Mouse (Mus musculus) heart, embryonic 10.5 days (tissue): ENCODE measurements at regions not wholly inside any gene's neighbourhood (a gene's known extent, or its start where the extent isn't known, plus 50 kb on each side); places are given as distances from the start of the nearest gene placed in this dataset.

ENCODE experiments used
- DNase-seq: peaks from one replicate; pipeline ENCODE4 v3.0.0-alpha.2; 2017; ENCODE audit warnings: low spot score
- H3K27ac ChIP-seq: fragments of 300-500 bp; sonication (generic); 2 replicates; pipeline ENCODE4 v1.5.1; 2016; ENCODE audit warnings: mild to moderate bottlenecking
- H3K27me3 ChIP-seq: fragments of 300-500 bp; sonication (generic); 2 replicates; pipeline ENCODE4 v1.6.1; 2016; ENCODE audit warnings: mild to moderate bottlenecking; ENCODE audit not compliant: poor library complexity, insufficient read depth, severe bottlenecking
- H3K36me3 ChIP-seq: fragments of 300-500 bp; sonication (generic); 2 replicates; pipeline ENCODE4 v1.6.1; 2016; ENCODE audit warnings: mild to moderate bottlenecking, moderate library complexity
- H3K4me1 ChIP-seq: fragments of 300-500 bp; sonication (generic); 2 replicates; pipeline ENCODE4 v1.6.1; 2016; ENCODE audit warnings: mild to moderate bottlenecking
- H3K4me3 ChIP-seq: fragments of 300-500 bp; sonication (generic); 2 replicates; pipeline ENCODE4 v1.5.1; 2016; ENCODE audit warnings: mild to moderate bottlenecking, moderate library complexity
- H3K9me3 ChIP-seq: fragments of 300-500 bp; sonication (generic); 2 replicates; pipeline ENCODE4 v1.6.1; 2016; ENCODE audit warnings: mild to moderate bottlenecking, moderate library complexity
- WGBS: fragments of 180-500 bp; shearing (Covaris S2); methylation state at CpG from one replicate; pipeline ENCODE4 v1.1.7; 2016; 5-methylcytosine and 5-hydroxymethylcytosine counted together

GRCm38 (mm10) chr1:126982805-126983204 is 152.2 kb upstream of the Nckap5 start:
- Histone ChIP-seq H3K9me3 (no peaks in the 10 kb centered on the region), H3K4me1 (no peaks in the 10 kb centered on the region), H3K36me3 (no peaks in the 10 kb centered on the region), H3K27ac (no peak overlapping the region), H3K27me3 (no peaks in the 10 kb centered on the region), H3K4me3 (no peak overlapping the region)
- peak; percentile 35 for DNase-seq
- 88% methylated on average over 5 of the region's 5 CpGs for WGBS

GRCm38 (mm10) chr1:126980311-126980710 is 149.7 kb upstream of the Nckap5 start:
- H3K27me3 ChIP-seq, result no peaks in the 10 kb centered on the region
- no peaks in the 10 kb centered on the region for H3K36me3 ChIP-seq
- H3K27ac ChIP-seq, result no peak overlapping the region
- H3K4me3 ChIP-seq, result no peak overlapping the region
- peak; percentile 50 for DNase-seq
- 86% methylated on average over 14 of the region's 14 CpGs for WGBS
- H3K9me3 ChIP-seq, result no peaks in the 10 kb centered on the region
- no peaks in the 10 kb centered on the region for H3K4me1 ChIP-seq

- Histone ChIP-seq H3K9me3 (no peaks in the 10 kb centered on the region), H3K27ac (no peak overlapping the region), H3K4me3 (no peak overlapping the region), H3K4me1 (no peaks in the 10 kb centered on the region), H3K27me3 (no peaks in the 10 kb centered on the region), H3K36me3 (no peaks in the 10 kb centered on the region)
- 86% methylated on average over 1 of the region's 1 CpGs for WGBS
- DNase-seq, result no peak
Observed at GRCm38 (mm10) chr1:126973871-126974270, 143.3 kb upstream of the Nckap5 start.

GRCm38 (mm10) chr1:126971777-126972421 is 141.3 kb upstream of the Nckap5 start:
- no peak overlapping the region for H3K27ac ChIP-seq
- 74% methylated on average over 10 of the region's 10 CpGs for WGBS
- H3K4me1 ChIP-seq, result no peaks in the 10 kb centered on the region
- no peak for DNase-seq
- H3K36me3 ChIP-seq, result no peaks in the 10 kb centered on the region
- no peak overlapping the region for H3K4me3 ChIP-seq
- no peaks in the 10 kb centered on the region for H3K27me3 ChIP-seq
- no peaks in the 10 kb centered on the region for H3K9me3 ChIP-seq

GRCm38 (mm10) chr1:126971118-126971517 is 140.5 kb upstream of the Nckap5 start:
- Histone ChIP-seq H3K36me3 (no peaks in the 10 kb centered on the region), H3K4me3 (no peak overlapping the region), H3K9me3 (no peaks in the 10 kb centered on the region), H3K27ac (no peak overlapping the region), H3K27me3 (no peaks in the 10 kb centered on the region), H3K4me1 (no peaks in the 10 kb centered on the region)
- DNase-seq, result no peak
- 69% methylated on average over 1 of the region's 1 CpGs for WGBS

GRCm38 (mm10) chr1:126966394-126966793 is 135.8 kb upstream of the Nckap5 start:
- H3K36me3 ChIP-seq, result no peaks in the 10 kb centered on the region
- no peaks in the 10 kb centered on the region for H3K9me3 ChIP-seq
- no peaks in the 10 kb centered on the region for H3K4me1 ChIP-seq
- DNase-seq, result no peak
- no peak overlapping the region for H3K4me3 ChIP-seq
- no peaks in the 10 kb centered on the region for H3K27me3 ChIP-seq
- H3K27ac ChIP-seq, result no peak overlapping the region

GRCm38 (mm10) chr1:126955839-126956720 is 125.5 kb upstream of the Nckap5 start:
- Histone ChIP-seq H3K27me3 (no peaks in the 10 kb centered on the region), H3K4me3 (no peak overlapping the region), H3K36me3 (no peaks in the 10 kb centered on the region), H3K4me1 (no peaks in the 10 kb centered on the region), H3K27ac (no peak overlapping the region), H3K9me3 (no peaks in the 10 kb centered on the region)
- 64% methylated on average over 12 of the region's 12 CpGs for WGBS
- no peak for DNase-seq

GRCm38 (mm10) chr1:126947860-126948259 is 117.3 kb upstream of the Nckap5 start:
- DNase-seq, result no peak

GRCm38 (mm10) chr1:126932658-126933057 is 102.1 kb upstream of the Nckap5 start:
- no peak for DNase-seq
- 56% methylated on average over 4 of the region's 4 CpGs for WGBS
- H3K36me3 ChIP-seq, result no peaks in the 10 kb centered on the region
- no peaks in the 10 kb centered on the region for H3K9me3 ChIP-seq
- peaks cover 3% of the 10 kb centered on the region; the same call in 1 of the 2 replicates for H3K4me1 ChIP-seq
- H3K27me3 ChIP-seq, result peaks cover 3% of the 10 kb centered on the region; the same call in 1 of the 2 replicates
- no peak overlapping the region for H3K4me3 ChIP-seq
- no peak overlapping the region for H3K27ac ChIP-seq

More at GRCm38 (mm10) chr1:126947860-126948259, 117.3 kb upstream of the Nckap5 start:
- Histone ChIP-seq H3K9me3 (no peaks in the 10 kb centered on the region), H3K4me3 (no peak overlapping the region), H3K27ac (no peak overlapping the region), H3K36me3 (no peaks in the 10 kb centered on the region), H3K4me1 (no peaks in the 10 kb centered on the region), H3K27me3 (no peaks in the 10 kb centered on the region)
- 88% methylated on average over 1 of the region's 1 CpGs for WGBS

- peaks cover 3% of the 10 kb centered on the region; the same call in 1 of the 2 replicates for H3K4me1 ChIP-seq
- DNase-seq, result peak; percentile 82
- 4% methylated on average over 6 of the region's 6 CpGs for WGBS
- H3K36me3 ChIP-seq, result no peaks in the 10 kb centered on the region
- H3K27ac ChIP-seq, result no peak overlapping the region
- H3K27me3 ChIP-seq, result peaks cover 3% of the 10 kb centered on the region; the same call in 1 of the 2 replicates
- H3K4me3 ChIP-seq, result no peak overlapping the region
- H3K9me3 ChIP-seq, result no peaks in the 10 kb centered on the region
Observed at GRCm38 (mm10) chr1:126931754-126932153, 101.2 kb upstream of the Nckap5 start.

- DNase-seq, result no peak
- H3K27ac ChIP-seq, result no peak overlapping the region
- H3K9me3 ChIP-seq, result no peaks in the 10 kb centered on the region
- no peaks in the 10 kb centered on the region for H3K36me3 ChIP-seq
- WGBS, result 75% methylated on average over 10 of the region's 10 CpGs
- no peak overlapping the region for H3K4me3 ChIP-seq
- H3K27me3 ChIP-seq, result peaks cover 3% of the 10 kb centered on the region; the same call in 1 of the 2 replicates
- H3K4me1 ChIP-seq, result peaks cover 3% of the 10 kb centered on the region; the same call in 1 of the 2 replicates
Observed at GRCm38 (mm10) chr1:126931093-126931492, 100.5 kb upstream of the Nckap5 start.

GRCm38 (mm10) chr1:126930611-126931010 is 100.0 kb upstream of the Nckap5 start:
- no peak for DNase-seq
- Histone ChIP-seq H3K27ac (no peak overlapping the region), H3K9me3 (no peaks in the 10 kb centered on the region), H3K4me3 (no peak overlapping the region), H3K4me1 (peaks cover 3% of the 10 kb centered on the region; the same call in 1 of the 2 replicates), H3K36me3 (no peaks in the 10 kb centered on the region), H3K27me3 (peaks cover 3% of the 10 kb centered on the region; the same call in 1 of the 2 replicates)
- 71% methylated on average over 14 of the region's 14 CpGs for WGBS

GRCm38 (mm10) chr1:126929666-126930065 is 99.1 kb upstream of the Nckap5 start:
- Histone ChIP-seq H3K9me3 (no peaks in the 10 kb centered on the region), H3K27me3 (peaks cover 3% of the 10 kb centered on the region; the same call in 1 of the 2 replicates), H3K36me3 (no peaks in the 10 kb centered on the region), H3K27ac (no peak overlapping the region), H3K4me1 (peaks cover 8% of the 10 kb centered on the region; the same call in 1 of the 2 replicates), H3K4me3 (no peak overlapping the region)
- no peak for DNase-seq
- 55% methylated on average over 4 of the region's 4 CpGs for WGBS
